Mouse (Mus musculus): ENCODE data around the gene Ildr1. TPM values are rescaled to one million over a fixed set of nuclear protein-coding genes. Genes with fewer than 3 reads are reported as not detected.
A peak's percentile ranks its signal among the peaks of the same experiment; 100 is the strongest.

Gene Ildr1
- polyA plus RNA-seq (2015; fragmentation: Nextera tagmentation; extraction: Ambion mirVana), result 8.8 and 10.7 TPM in 2 replicates

DNA sequence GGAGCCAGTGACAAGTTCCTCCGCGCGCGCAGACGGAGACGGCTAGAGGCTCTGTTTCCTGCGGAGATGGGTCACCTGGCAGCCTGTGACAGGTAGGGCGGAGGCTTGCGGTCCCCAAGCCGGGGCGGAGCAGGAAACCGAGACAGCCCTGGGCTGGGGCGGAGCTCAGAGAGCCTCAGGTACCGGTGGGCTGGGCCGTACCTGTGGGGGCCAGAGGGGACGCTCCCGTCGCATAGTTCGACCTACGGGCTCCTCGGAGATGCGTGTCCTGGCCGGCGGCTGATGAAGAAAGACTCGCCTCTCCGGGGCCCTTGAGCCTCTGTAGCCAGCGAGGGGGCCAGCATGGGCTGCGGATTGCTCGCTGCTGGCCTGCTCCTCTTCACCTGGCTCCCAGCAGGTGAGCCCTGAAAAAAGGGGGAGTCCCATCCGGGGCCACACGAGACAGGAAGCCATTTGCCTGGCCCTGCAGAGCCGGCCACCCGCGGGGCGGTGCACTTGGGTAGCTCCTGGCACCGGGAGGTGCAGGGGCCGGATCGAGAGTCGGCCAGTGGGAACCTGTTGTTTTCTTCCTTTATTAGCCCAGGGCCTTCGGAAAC is at the start of gene Ildr1:
Ildr1 (plus strand) TSS at position 161 of the 596 bp plus-strand sequence.
- Histone ChIP-seq H3K9ac (replicated peaks; ENCODE audit: low read depth) (no peak within 1 kb of the TSS; the same call in 1 of the 2 replicates), H3K4me3 (ENCODE audit: low read depth, low read length) (peak within 1 kb of the TSS; percentile 38), H3K4me1 (ENCODE audit: insufficient read depth, low read depth, low read length) (no peaks in the 10 kb centered on the region), H3K9me3 (ENCODE audit: low read length) (no peaks in the 10 kb centered on the region), H3K4me2 (replicated peaks; ENCODE audit: low read depth, low read length) (peak within 1 kb of the TSS; percentile 58), H3K27me3 (replicated peaks; ENCODE audit: insufficient read depth, low read length) (no peaks in the 10 kb centered on the region), H3K36me3 (ENCODE audit: insufficient read depth, low read length) (no peaks in the 10 kb centered on the region), H3K27ac (ENCODE audit: low read length) (peak within 1 kb of the TSS; percentile 28; the same call in 1 of the 2 replicates)
- TF ChIP-seq EP300 (IDR thresholded peaks at IDR 0.05) (no peak), CTCF (IDR thresholded peaks at IDR 0.05) (no peak)
- peak; percentile 79 for DNase-seq (ENCODE audit: low spot score)
- peak; percentile 96 for ATAC-seq
- under 1% methylated on average over 40 of the region's 40 CpGs for WGBS

GRCm38 (mm10) chr16:36645124-36645523 is 48.7 kb upstream of the Ildr1 start:
- Histone ChIP-seq H3K27ac (ENCODE audit: low read length) (no peak overlapping the region), H3K4me3 (ENCODE audit: low read depth, low read length) (no peak overlapping the region), H3K4me2 (replicated peaks; ENCODE audit: low read depth, low read length) (no peak overlapping the region), H3K27me3 (replicated peaks; ENCODE audit: insufficient read depth, low read length) (no peaks in the 10 kb centered on the region), H3K9ac (replicated peaks; ENCODE audit: low read depth) (no peak overlapping the region), H3K4me1 (ENCODE audit: insufficient read depth, low read depth, low read length) (no peaks in the 10 kb centered on the region), H3K36me3 (ENCODE audit: insufficient read depth, low read length) (no peaks in the 10 kb centered on the region), H3K9me3 (ENCODE audit: low read length) (no peaks in the 10 kb centered on the region)
- TF ChIP-seq CTCF (IDR thresholded peaks at IDR 0.05) (no peak), EP300 (IDR thresholded peaks at IDR 0.05) (no peak)
- whole genome bisulfite sequencing, result 72% methylated on average over 6 of the region's 6 CpGs
- ATAC-seq (no peak), DNase-seq (ENCODE audit: low spot score) (no peak)

- no peaks in the 10 kb centered on the region for H3K27me3 ChIP-seq (replicated peaks; ENCODE audit: insufficient read depth, low read length)
- no peaks in the 10 kb centered on the region for H3K4me1 ChIP-seq (ENCODE audit: insufficient read depth, low read depth, low read length)
- DNase-seq (ENCODE audit: low spot score) (no peak), ATAC-seq (no peak)
- H3K9ac ChIP-seq (replicated peaks; ENCODE audit: low read depth), result no peak overlapping the region
- TF ChIP-seq CTCF (IDR thresholded peaks at IDR 0.05) (no peak), EP300 (IDR thresholded peaks at IDR 0.05) (no peak)
- WGBS, result 70% methylated on average over 3 of the region's 3 CpGs
- no peak overlapping the region for H3K4me2 ChIP-seq (replicated peaks; ENCODE audit: low read depth, low read length)
- H3K27ac ChIP-seq (ENCODE audit: low read length), result no peak overlapping the region
- H3K36me3 ChIP-seq (ENCODE audit: insufficient read depth, low read length), result no peaks in the 10 kb centered on the region
- H3K4me3 ChIP-seq (ENCODE audit: low read depth, low read length), result no peak overlapping the region
- no peaks in the 10 kb centered on the region for H3K9me3 ChIP-seq (ENCODE audit: low read length)
Observed at GRCm38 (mm10) chr16:36649304-36649703, 44.5 kb upstream of the Ildr1 start.

- no peaks in the 10 kb centered on the region for H3K36me3 ChIP-seq (ENCODE audit: insufficient read depth, low read length)
- no peak overlapping the region for H3K4me3 ChIP-seq (ENCODE audit: low read depth, low read length)
- no peaks in the 10 kb centered on the region for H3K27me3 ChIP-seq (replicated peaks; ENCODE audit: insufficient read depth, low read length)
- H3K4me1 ChIP-seq (ENCODE audit: insufficient read depth, low read depth, low read length), result no peaks in the 10 kb centered on the region
- H3K9me3 ChIP-seq (ENCODE audit: low read length), result no peaks in the 10 kb centered on the region
- ATAC-seq (no peak), DNase-seq (ENCODE audit: low spot score) (no peak)
- H3K27ac ChIP-seq (ENCODE audit: low read length), result no peak overlapping the region
- no peak for TF ChIP-seq EP300 (IDR thresholded peaks at IDR 0.05)
- TF ChIP-seq CTCF (IDR thresholded peaks at IDR 0.05), result no peak
- no peak overlapping the region for H3K4me2 ChIP-seq (replicated peaks; ENCODE audit: low read depth, low read length)
- no peak overlapping the region for H3K9ac ChIP-seq (replicated peaks; ENCODE audit: low read depth)
- WGBS, result 84% methylated on average over 4 of the region's 4 CpGs
Observed at GRCm38 (mm10) chr16:36650511-36650910, 43.3 kb upstream of the Ildr1 start.

GRCm38 (mm10) chr16:36651174-36651766 is 42.5 kb upstream of the Ildr1 start:
- H3K27ac ChIP-seq (ENCODE audit: low read length), result no peak overlapping the region
- H3K9ac ChIP-seq (replicated peaks; ENCODE audit: low read depth), result no peak overlapping the region
- H3K9me3 ChIP-seq (ENCODE audit: low read length), result no peaks in the 10 kb centered on the region
- H3K4me2 ChIP-seq (replicated peaks; ENCODE audit: low read depth, low read length), result no peak overlapping the region
- H3K27me3 ChIP-seq (replicated peaks; ENCODE audit: insufficient read depth, low read length), result no peaks in the 10 kb centered on the region
- no peaks in the 10 kb centered on the region for H3K4me1 ChIP-seq (ENCODE audit: insufficient read depth, low read depth, low read length)
- ATAC-seq (no peak), DNase-seq (ENCODE audit: low spot score) (no peak)
- no peak for TF ChIP-seq CTCF (IDR thresholded peaks at IDR 0.05)
- no peak for TF ChIP-seq EP300 (IDR thresholded peaks at IDR 0.05)
- no peak overlapping the region for H3K4me3 ChIP-seq (ENCODE audit: low read depth, low read length)
- 64% methylated on average over 6 of the region's 6 CpGs for WGBS
- H3K36me3 ChIP-seq (ENCODE audit: insufficient read depth, low read length), result no peaks in the 10 kb centered on the region

GRCm38 (mm10) chr16:36655199-36655598 is 38.6 kb upstream of the Ildr1 start:
- Histone ChIP-seq H3K27me3 (replicated peaks; ENCODE audit: insufficient read depth, low read length) (no peaks in the 10 kb centered on the region), H3K4me1 (ENCODE audit: insufficient read depth, low read depth, low read length) (no peaks in the 10 kb centered on the region), H3K9ac (replicated peaks; ENCODE audit: low read depth) (no peak overlapping the region), H3K4me2 (replicated peaks; ENCODE audit: low read depth, low read length) (no peak overlapping the region), H3K36me3 (ENCODE audit: insufficient read depth, low read length) (no peaks in the 10 kb centered on the region), H3K27ac (ENCODE audit: low read length) (no peak overlapping the region), H3K4me3 (ENCODE audit: low read depth, low read length) (no peak overlapping the region), H3K9me3 (ENCODE audit: low read length) (no peaks in the 10 kb centered on the region)
- 82% methylated on average over 1 of the region's 1 CpGs for WGBS
- no peak for ATAC-seq
- TF ChIP-seq EP300 (IDR thresholded peaks at IDR 0.05), result no peak
- no peak for TF ChIP-seq CTCF (IDR thresholded peaks at IDR 0.05)
- no peak for DNase-seq (ENCODE audit: low spot score)
